Mouse (Mus musculus): Measurements from ENCODE around the gene Rnase2b.
"Not testable (repeated sequence)": the region's sequence is repeated elsewhere in the genome, so short reads cannot be mapped to it uniquely, and the experiment has no call there.

Gene Rnase2b

DNA sequence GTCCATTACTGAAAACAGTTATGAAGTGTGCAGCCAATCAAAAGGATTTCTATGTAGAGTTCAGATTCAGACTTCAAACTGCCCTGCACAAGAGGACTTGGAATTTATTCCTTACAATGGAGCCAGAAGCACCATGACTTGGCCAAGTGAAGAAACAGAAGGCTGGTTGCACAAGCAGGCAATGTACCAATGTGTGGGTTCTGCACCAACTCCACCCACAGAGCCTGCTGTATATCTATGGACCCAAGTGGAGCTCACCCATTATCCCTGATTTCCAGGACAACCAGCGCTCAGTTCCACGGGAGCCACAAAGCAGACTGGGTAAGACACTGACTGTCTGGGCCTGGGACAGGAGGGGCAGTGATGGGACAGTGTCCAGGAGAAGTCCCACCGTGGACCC, at the start of gene Rnase2b:
Gene Rnase2b (plus strand): TSS at position 285 of the 400 bp plus-strand sequence.
- not testable (repeated sequence) for DNase-seq (ENCODE audit: low read depth, low spot score)

DNA sequence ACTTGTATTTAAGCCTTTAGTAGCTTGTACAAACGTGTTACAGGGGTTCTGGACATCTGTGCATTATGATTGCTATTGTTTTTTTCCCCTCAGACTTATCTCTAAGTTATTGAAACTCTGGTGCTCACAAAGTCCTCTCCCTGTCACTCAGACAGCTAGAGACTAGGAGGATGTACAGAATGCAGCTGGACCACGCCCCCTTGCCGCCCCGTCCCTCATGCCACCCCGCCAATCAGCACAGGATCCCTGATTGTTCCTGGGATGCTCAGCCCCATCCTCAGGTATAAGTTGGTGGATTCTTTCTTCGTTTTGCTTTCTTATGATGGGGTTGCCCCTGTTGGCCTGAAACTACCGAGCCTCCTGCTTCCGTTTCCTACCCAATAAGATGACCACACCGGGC, 48.6 kb upstream of the Rnase2b start:
- no peak for DNase-seq (ENCODE audit: low read depth, low spot score)

DNA sequence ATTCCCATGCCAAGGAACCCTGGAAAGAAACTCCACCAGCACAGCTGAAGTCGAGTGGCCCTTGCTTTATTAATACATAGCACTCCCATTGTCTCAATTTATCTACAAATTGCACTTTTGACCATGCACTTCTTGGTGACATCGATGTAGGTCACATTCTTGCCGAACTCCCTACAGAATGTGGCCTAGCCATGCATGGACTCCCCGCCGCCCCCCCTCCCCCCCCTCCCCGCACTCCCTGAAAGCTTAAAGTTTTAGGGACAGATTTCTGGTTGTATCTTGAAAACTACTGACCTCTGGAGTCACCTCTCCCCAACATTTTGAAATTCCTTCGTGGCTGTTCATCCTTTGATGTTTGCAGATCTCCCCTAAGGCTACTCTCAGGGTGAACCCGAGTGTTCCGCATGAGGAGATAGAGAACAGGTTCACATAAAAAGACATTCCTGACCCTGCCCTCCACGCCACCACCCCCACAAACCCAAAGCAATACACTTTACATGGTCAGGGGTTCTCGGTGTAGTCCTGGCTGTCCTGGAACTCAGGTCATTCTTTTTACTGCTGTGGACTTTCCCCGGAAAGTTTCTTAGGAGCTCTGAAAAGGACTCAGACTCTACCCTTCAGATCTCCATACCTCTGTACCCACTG, 48.0 kb upstream of the Rnase2b start, which contains the start of gene Eddm3b:
Gene Eddm3b (plus strand): TSS at position 511 of the 645 bp plus-strand sequence.
- no peak for DNase-seq (ENCODE audit: low read depth, low spot score)

DNA sequence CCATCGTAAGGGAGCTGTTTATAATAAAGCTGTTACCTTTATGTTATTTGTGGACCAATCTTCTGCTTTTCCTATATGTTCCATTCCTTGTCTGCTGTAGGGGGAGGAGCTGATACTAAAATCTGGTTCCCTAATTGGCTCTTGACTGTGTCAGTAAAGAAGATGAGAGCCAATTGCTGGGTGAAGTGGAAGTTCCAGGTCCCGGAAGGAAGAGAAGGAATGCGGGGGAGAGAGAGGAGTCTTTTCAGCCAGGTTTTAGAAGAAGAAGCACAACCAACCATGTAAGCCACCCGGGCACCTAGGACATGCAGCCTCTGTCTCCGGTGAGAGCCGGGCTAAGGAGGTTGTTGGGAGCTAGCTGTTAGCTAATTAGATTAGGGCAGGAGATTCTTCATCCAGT, 36.4 kb upstream of the Rnase2b start:
- DNase-seq (ENCODE audit: low read depth, low spot score): no peak

DNA sequence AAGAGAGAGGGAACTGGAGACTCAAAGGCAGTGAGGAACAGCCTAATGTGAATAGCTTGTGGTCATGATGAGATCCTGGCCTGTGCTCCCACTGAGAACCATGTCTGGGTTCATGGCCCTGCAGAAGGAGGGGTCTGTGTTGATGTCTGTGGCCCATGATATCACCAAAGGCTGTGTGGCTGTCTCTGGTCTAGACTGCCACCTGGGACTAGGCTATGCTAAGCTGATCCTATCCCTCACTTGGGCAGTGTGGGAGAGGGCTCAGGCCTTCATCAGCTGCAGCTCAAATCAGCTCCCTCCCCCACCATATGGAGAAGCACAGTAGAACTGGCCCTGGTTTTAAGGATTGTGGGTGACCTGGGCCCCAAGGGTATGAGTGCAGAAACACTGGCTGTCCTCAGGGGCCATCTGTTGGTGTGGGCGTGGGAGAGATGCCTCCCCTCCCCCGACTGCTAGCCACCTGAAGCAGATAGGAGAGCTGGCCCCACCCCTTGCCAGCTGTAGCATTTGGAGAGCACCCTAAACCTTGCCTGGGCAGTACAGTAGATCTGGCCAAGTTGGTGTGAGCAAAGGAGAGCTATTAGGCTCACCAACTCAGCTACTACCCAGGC, 34.3 kb upstream of the Rnase2b start:
- no peak for DNase-seq (ENCODE audit: low read depth, low spot score)

DNA sequence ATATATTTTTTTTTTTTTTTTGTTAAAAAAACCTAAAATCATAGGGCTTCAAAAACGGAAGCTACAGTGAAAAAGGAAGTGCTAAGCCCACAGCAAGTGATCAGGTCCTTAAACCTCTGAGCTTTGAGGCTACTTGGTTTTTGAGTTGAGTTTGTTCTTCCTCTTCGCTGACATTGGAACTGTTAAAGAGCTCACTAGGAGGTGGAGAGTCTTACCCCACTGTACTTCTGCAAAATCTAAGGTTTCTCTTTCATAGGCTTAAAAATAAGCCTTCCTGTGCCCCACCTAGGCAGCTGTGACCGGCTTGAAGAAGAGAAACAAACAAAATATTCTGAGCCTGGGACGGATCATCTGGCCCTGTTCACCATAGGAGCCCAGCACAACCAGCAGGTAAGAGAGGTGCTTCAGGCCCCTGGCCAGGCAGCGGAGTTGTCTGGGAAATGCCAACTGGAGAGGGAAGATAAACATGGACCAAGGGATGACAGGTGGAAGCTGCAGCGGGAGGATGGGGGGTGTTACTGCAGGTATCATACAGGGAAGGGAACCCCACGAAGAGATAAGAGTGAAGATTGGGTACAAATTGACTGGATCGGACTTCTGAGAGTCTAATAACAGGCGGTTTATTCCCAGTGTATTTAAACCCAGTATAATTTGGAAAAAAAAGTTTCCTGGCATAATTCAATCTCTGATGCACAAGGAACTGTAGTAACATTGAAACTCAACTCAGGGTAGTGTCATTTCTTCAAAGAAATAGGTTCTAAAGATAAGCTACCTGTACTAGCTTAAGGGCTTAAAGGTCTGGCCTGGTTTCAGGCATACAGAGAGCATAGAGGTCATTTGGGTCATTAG, 33.1 kb upstream of the Rnase2b start:
- no peak for DNase-seq (ENCODE audit: low read depth, low spot score)

DNA sequence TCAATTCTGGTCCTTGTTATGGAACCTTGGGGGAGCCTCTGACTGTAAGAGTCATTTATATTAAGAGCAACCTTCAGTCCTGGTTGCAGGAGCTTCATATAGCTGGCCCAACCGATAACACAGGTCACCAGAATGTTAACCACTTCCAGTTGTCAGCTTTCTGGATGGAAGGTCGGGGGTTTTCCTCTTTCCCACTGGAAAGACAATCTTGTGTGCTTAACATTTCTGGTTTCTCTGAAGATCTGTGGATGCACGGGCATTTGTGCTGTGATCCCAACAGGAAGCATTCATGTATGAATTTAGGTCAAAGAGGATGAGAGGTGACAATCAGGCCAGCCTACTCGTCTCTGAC, 32.5 kb upstream of the Rnase2b start:
- DNase-seq (ENCODE audit: low read depth, low spot score): no peak

DNA sequence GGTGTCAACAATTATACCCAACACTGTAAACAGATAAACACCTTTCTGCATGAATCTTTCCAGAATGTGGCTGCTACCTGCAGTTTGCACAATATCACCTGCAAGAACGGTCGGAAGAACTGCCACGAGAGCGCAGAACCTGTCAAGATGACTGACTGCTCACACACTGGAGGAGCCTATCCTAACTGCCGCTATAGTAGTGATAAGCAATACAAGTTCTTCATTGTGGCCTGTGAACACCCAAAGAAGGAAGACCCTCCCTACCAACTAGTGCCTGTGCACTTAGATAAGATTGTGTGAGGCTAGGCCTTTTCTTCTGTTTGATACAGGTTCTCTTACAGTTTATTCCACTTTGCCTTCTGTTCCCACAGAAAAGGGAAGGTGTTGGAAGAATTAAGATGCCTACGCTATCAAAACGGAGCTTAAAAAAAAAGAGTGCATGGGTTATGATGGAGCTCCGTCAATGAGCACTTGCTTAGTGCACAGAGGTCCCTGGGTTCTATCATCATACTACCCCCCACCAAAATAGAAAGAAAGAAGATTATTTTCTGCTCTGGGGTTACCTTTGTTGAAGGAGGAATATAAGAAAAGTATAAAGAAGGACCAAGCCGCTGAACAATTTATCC, 31.6 kb upstream of the Rnase2b start:
- DNase-seq (ENCODE audit: low read depth, low spot score): no peak

DNA sequence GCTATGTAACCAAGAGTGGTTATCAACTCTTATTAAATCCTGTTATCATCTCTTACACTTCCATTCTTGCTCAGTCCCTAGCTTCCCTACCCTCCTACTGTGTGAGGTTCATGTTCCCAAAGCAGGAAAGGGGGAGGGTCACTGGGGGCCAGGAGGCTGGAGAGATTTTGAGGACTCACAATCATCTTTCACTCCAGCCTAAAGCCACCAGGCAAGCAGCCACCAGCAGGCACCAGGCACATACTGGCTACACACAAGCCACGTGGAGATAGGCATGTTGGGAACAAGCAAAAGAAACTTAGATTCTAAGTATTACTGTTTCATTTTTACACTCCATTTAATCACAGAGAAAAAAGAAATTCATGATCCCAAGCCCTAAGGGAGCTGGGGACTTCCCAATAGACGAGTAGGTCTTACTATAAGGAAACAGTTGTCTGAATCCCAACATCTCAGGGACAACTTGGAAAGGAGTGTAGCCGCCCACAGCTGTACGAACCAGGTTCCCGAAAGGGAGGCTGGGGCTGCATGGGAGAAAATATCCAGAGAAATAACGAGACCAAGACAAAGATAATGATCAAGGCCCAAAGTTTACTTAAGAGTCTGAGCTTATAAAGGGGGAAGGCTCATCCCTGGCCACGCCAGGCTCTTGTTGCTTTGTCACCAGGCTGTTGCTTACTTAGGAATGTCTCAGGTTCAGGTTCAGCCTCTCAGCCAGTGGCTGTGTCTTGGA, 30.8 kb upstream of the Rnase2b start:
- no peak for DNase-seq (ENCODE audit: low read depth, low spot score)

DNA sequence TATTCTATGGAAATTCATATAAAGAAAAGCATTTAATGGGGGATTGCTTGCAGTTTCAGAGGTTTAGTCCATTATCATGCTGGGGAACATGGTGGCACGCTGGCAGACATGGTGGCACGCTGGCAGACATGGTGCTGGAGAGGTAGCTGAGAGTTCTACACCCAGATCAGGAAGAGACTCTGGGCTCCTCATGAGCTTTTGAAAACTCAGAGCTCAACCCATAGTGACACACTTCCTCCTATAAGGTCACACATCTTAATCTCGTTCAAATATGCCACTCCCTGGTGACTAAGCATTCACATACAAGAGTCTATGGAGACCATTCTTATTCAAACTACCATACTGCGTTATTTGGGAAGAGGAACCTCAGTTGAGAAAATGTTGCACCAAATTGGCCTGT, 29.7 kb upstream of the Rnase2b start:
- DNase-seq (ENCODE audit: low read depth, low spot score): no peak

DNA sequence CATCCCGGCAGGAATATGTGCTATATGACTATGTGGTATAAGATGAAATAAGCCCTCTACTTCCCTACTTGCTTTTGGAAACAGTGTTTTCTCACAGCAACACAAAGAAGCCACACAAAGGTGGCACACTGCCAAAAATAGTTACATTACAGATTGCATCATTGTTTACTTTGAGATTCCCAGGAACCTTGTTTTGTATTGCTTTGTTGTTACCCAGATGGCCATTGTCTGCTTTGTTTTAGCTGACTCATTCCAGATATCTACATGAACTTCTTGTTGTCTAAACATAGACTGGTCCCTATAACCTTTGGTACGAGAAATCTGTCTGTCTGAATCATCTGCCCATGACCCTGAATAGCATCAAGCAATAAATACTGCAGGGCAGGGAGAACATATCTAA, 21.7 kb upstream of the Rnase2b start:
- no peak for DNase-seq (ENCODE audit: low read depth, low spot score)

DNA sequence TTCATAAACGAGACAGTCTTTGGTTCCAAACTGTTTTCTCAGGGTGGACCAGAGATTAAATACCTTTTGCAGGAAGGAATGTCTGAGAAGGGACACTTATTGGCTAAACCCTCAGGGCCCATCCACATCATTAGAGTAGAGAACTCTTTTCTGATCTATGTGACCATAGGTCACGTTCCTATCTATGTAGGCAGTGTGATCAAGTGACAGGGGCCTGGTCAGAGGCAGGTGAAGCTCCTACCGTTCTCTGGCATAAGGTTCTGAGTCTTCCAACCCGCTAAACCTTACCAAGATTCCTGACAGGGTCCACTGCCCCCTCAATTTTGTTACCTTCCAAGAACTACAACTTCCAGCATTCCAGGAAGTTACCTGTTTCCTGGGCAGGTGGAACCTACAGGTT, 19.9 kb upstream of the Rnase2b start:
- DNase-seq (ENCODE audit: low read depth, low spot score): no peak

DNA sequence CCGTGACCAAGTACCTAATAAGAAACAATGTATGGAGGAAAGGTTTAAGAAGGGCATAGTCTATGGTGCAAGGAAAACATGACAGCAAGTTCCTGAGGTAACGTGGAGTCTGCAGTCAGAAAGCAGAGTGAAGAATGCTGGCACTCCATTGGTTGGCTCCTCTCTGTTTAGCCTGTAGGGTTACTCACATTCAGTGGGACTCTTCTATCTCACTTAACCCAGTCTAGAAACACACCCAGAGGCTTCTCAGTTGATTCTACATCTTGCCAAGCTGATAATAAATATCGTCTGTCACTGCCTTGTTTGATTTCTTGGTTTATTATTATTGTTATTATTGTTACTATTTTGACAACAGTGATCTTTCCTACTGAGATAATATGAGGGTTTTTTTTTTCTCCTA, 19.5 kb upstream of the Rnase2b start:
- no peak for DNase-seq (ENCODE audit: low read depth, low spot score)

DNA sequence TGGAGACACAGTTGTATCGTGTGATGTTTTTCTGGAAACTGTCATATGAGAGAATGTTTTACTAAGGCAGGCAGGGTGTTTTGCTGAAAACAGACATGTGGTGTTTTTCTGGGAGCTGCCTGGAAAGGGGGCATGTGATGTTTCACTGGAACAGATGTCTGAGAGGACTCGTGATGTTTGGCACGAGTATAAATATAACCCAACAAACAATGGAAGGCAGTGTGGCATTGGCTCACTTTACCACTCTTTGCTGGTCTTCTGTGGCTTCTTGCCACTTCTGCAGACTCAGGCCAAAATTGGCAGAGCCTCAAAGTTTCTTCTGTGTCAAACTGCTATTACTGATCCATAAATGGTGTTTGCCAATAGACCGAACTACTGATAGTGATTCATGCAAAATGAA, 18.8 kb upstream of the Rnase2b start:
- DNase-seq (ENCODE audit: low read depth, low spot score): peak; percentile 69

DNA sequence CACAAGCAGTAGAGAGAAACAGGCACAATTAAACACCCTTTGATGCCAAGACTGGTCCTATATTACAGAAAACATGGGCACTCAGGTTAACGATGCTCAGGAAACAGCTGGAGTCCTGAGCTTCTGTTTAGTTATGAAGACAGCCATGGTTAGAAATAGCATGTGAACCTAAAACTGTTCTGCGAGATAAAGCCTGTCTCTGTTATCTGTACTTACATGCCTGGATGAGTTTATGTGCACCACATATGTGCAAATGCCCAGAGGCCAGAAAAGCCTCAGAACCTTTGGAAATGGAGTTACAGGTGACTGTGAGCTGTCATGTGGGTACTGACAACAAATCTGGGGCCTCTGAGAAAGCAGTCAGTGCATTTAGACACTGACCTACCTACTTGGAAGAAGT, 18.1 kb upstream of the Rnase2b start:
- DNase-seq (ENCODE audit: low read depth, low spot score): no peak

DNA sequence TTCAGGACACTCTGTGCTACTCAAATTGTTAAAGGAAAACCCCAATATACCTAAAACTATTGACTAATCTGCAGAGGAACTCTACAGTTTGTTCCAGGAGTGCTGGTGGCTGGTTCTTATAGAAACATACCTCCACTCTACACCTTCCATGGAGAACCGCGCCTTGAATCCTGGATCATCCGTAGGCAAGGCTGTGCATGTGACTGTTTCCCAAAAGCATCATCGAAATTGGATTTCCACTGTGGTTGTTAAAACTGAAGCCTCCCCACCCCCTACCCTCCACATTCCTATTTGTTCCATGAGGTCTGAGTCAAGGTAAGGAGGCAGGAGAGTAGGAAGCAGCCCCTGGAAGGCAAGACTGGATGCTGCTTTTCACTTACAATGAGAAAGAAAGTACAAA, 17.6 kb upstream of the Rnase2b start:
- DNase-seq (ENCODE audit: low read depth, low spot score): no peak

DNA sequence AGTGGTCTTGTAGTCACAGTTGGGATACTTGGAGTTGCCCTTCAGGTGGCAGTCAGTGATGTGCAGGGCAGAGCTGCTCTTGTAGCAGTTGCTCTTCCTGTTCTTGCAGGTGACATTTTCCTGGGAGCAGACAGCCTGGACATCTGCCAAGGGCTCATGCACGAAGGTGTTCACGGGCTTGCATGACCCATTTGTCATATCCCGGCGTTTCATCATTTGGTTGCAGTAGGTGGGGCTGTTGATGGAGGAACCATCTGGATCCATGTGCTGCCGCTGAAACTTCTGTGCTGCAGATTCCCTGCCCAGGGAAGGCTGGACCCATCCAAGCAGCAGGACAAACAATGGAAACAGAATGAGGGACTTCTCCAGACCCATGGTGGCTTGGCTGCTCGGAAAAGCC, 16.5 kb upstream of the Rnase2b start:
- no peak for DNase-seq (ENCODE audit: low read depth, low spot score)

DNA sequence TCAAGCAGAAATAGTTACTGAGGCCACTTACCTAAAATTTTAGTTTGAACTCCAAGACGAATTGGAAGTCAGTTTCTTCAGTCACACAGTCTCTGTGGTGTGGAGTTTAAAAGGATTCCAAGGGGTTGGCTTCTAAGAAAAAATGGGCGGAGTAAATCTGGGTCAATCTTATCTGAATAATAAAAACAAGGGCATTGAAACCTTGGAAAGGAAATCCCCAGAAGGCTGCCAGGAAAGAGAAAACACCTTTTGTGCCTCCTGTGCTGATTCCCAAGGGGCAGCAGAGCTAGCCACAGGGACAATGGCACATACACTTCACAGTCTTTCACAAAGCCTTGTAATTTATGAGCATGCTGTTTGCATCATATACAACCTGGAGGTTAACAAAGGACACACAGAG, 15.4 kb upstream of the Rnase2b start, which contains the start of gene Rnase1:
Gene Rnase1 (minus strand): TSS at position 101 of the 400 bp plus-strand sequence.
- no peak for DNase-seq (ENCODE audit: low read depth, low spot score)

DNA sequence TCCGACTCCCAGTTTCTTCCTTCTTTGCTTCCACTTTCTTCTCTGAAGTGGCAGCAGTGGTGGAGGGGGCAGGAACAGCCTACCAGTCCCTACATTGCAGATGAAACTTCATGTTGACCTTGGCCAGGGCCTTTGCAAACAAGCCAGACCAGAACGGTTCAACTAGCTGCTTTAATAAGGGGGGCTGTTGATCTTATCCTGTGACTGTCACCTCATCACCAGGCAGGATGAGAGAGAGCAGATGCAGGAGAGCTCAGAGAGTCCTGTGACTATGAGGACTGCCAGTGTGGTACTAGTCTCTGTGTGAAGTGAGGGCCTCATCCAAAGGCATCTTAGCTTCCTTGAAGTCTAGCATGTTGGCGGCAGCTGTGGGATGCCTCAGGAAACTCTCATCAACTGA, 14.1 kb upstream of the Rnase2b start:
- no peak for DNase-seq (ENCODE audit: low read depth, low spot score)

DNA sequence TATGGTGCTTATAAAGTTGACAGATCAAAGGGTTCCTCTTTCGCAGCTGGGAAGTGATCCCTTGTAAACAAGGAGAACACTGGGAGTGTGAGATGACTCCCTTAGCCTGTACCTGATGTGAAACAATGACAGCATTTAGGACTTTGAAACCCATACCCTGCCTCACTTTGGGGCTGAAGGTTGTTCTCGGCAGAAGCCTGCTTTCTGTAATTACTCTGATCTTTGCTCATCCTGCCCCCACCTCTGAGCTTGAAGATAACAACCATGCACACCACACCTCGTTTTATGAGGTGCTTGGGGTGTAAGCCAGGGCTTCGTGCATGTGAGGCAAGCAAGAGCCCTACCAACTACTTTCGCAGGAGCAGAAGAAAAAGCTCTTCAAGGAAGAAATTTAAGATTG, 12.9 kb upstream of the Rnase2b start:
- DNase-seq (ENCODE audit: low read depth, low spot score): no peak

DNA sequence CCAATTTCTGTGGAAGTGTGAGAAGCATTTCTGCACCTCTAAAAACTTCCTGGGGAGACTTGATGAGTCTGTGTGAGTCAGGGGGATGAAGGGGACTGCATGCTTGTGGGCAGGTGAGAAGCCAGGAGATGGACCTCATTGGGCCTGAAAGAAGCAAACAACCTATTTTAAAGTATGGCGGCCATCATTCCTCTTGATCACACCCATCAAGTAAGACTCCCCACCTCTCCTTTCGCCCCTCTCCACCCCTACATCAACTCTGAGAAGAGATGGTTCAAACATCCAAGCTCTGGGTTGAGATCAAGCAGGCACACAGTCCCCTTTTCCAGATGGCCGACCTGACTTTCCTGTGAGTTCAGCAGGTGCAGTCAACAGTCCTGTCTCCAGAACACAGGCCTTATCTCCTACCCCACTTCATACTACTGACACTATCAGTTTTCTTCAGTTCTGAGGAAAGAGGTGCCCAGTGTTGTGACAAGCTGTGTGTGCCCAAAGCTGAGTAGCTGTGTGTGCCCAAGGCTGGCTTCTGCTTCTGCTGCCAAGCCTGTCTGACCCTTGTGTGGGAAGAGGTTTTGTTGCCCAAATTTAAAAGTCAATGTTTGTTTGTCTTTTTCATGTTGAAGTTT, 11.7 kb upstream of the Rnase2b start:
- no peak for DNase-seq (ENCODE audit: low read depth, low spot score)

All from telencephalon, adult 2 months (tissue).